Mouse (Mus musculus) forebrain, postnatal 0 days (tissue): ENCODE results near the gene Spata31d1d. TPM values are rescaled to one million over a fixed set of nuclear protein-coding genes. Genes with fewer than 3 reads are reported as not detected.

Source experiments
- ATAC-seq: fragments of 200-750 bp; cut with Nextera tagmentation; 2 replicates; pipeline ENCODE4 v1.8.0; 2017; ENCODE audit warnings: mild to moderate bottlenecking, moderate library complexity
- DNase-seq: peaks from one replicate; pipeline ENCODE4 v3.0.0-alpha.2; 2015
- H3K27ac ChIP-seq: fragments of 300-500 bp; sonication (generic); 2 replicates; pipeline ENCODE4 v1.5.1; 2014; ENCODE audit warnings: low read depth, mild to moderate bottlenecking, antibody characterized with exemption, low read length, moderate library complexity, mixed read lengths
- H3K27me3 ChIP-seq: fragments of 300-500 bp; sonication (generic); 2 replicates; pipeline ENCODE4 v1.6.1; 2014; ENCODE audit warnings: mild to moderate bottlenecking, low read length, mixed read lengths; ENCODE audit not compliant: insufficient read depth
- H3K36me3 ChIP-seq: fragments of 300-500 bp; sonication (generic); 2 replicates; pipeline ENCODE4 v1.6.1; 2014; ENCODE audit warnings: mild to moderate bottlenecking, moderate library complexity; ENCODE audit not compliant: insufficient read depth
- H3K4me1 ChIP-seq: fragments of 300-500 bp; sonication (generic); 2 replicates; pipeline ENCODE4 v1.6.1; 2014; ENCODE audit warnings: antibody characterized with exemption; ENCODE audit not compliant: insufficient read depth
- H3K4me2 ChIP-seq: fragments of 300-500 bp; sonication (generic); 2 replicates; pipeline ENCODE4 v1.6.1; 2014; ENCODE audit warnings: low read depth, mild to moderate bottlenecking, moderate library complexity
- H3K4me3 ChIP-seq: fragments of 300-500 bp; sonication (generic); 2 replicates; pipeline ENCODE4 v1.5.1; 2014; ENCODE audit warnings: low read depth, low read length, mixed read lengths
- H3K9ac ChIP-seq: fragments of 300-500 bp; sonication (generic); 2 replicates; pipeline ENCODE4 v1.6.1; 2014; ENCODE audit warnings: mild to moderate bottlenecking
- H3K9me3 ChIP-seq: fragments of 300-500 bp; sonication (generic); 2 replicates; pipeline ENCODE4 v1.6.1; 2016; ENCODE audit warnings: low read length
- CTCF ChIP-seq: sonication (generic); IDR thresholded peaks from 2 replicates; pipeline ENCODE4 v1.5.1; 2016; ENCODE audit warnings: antibody characterized with exemption, control low read depth, low read depth
- WGBS: fragments of 180-500 bp; shearing (Covaris S2); extraction: QIAGEN DNeasy Blood & Tissue Kit; methylation state at CpG from one replicate; pipeline ENCODE4 v1.1.7; 2014; 5-methylcytosine and 5-hydroxymethylcytosine counted together
- polyA plus RNA-seq: library from polyadenylated mRNA; unstranded; fragments of >200 nt; fragmentation: Nextera tagmentation; extraction: Ambion mirVana; gene quantifications from 2 replicates; pipeline ENCODE4 v1.2.1, GENCODE M21; 2015
- total RNA-seq: library from RNA; depleted of rRNA; stranded (reverse); fragments of >200 nt; gene quantifications from 2 replicates; pipeline ENCODE4 v1.2.3, GENCODE M21; 2014

Gene Spata31d1d
- total and polyA plus RNA-seq, 2 experiments from 2014 or later: not detected

GRCm38 (mm10) chr13:59746711-59747110, 15.2 kb upstream of the Spata31d1d start, which contains the start of gene 1700014D04Rik:
TSS of gene 1700014D04Rik (minus strand) at chr13:59746752.
- Histone ChIP-seq H3K27me3 (no peaks in the 10 kb centered on the region), H3K9ac (no peak within 1 kb of the TSS), H3K36me3 (no peaks in the 10 kb centered on the region), H3K4me3 (no peak within 1 kb of the TSS), H3K4me2 (no peak within 1 kb of the TSS), H3K4me1 (no peaks in the 10 kb centered on the region), H3K27ac (no peak within 1 kb of the TSS), H3K9me3 (no peaks in the 10 kb centered on the region)
- peak; percentile 51 for ATAC-seq
- 73% methylated on average over 9 of the region's 9 CpGs for WGBS
- DNase-seq: no peak
- no peak for TF ChIP-seq CTCF

GRCm38 (mm10) chr13:59746164-59746563, 14.6 kb upstream of the Spata31d1d start:
- no peak for TF ChIP-seq CTCF
- no peak for DNase-seq

DNA sequence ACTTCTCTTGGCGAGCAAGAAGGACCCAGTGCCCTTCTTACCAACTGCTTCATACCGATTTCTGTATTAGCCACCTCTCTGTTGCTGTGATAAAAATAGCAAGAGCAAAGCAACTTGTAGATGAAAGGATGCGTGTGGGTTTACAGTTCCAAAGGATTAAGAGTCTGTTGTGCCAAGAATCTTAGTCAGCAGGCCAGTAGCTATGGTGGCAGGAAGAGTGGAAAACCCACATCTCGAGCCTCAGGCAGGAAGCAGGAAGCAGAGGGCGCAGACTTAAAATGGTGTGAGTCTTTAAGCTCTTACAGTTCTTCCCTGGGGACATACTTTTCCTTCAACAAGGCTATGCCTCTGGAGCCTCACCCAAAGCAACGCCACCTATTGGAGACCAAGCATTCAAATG, 13.9 kb upstream of the Spata31d1d start:
- no peak overlapping the region for H3K27ac ChIP-seq
- no peak for TF ChIP-seq CTCF
- H3K36me3 ChIP-seq: no peaks in the 10 kb centered on the region
- H3K9ac ChIP-seq: no peak overlapping the region
- no peak overlapping the region for H3K4me3 ChIP-seq
- H3K9me3 ChIP-seq: no peaks in the 10 kb centered on the region
- DNase-seq (no peak), ATAC-seq (no peak)
- 81% methylated on average over 6 of the region's 6 CpGs for WGBS
- H3K27me3 ChIP-seq: no peaks in the 10 kb centered on the region
- no peak overlapping the region for H3K4me2 ChIP-seq
- H3K4me1 ChIP-seq: no peaks in the 10 kb centered on the region

More at GRCm38 (mm10) chr13:59746164-59746563, 14.6 kb upstream of the Spata31d1d start:
- H3K27ac ChIP-seq: no peak overlapping the region
- H3K27me3 ChIP-seq: no peaks in the 10 kb centered on the region
- ATAC-seq: no peak
- no peaks in the 10 kb centered on the region for H3K36me3 ChIP-seq
- H3K4me2 ChIP-seq: no peak overlapping the region
- no peak overlapping the region for H3K4me3 ChIP-seq
- WGBS: 75% methylated on average over 6 of the region's 6 CpGs
- H3K9me3 ChIP-seq: no peaks in the 10 kb centered on the region
- H3K4me1 ChIP-seq: no peaks in the 10 kb centered on the region
- H3K9ac ChIP-seq: no peak overlapping the region

DNA sequence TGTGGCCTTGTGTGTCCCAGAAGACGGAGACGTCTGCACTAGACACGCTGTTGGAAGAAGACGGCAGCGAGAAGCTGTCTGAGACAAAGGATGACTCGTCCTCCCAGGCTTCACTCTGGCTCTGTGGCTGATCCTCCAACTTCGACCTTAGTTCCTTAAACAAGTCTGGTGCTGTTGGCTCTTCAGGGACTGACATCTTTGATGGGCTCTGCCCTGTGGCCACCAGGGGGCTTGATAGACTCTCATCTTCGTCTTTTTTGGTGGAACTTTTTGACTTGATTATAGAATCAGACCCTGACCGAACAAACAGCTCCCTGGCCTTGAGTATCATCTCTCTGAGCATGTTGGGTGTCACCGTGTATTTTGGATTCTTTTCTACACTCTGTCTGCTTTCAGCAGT, 10.1 kb upstream of the Spata31d1d start:
- H3K4me3 ChIP-seq: no peak overlapping the region
- 77% methylated on average over 10 of the region's 10 CpGs for WGBS

DNA sequence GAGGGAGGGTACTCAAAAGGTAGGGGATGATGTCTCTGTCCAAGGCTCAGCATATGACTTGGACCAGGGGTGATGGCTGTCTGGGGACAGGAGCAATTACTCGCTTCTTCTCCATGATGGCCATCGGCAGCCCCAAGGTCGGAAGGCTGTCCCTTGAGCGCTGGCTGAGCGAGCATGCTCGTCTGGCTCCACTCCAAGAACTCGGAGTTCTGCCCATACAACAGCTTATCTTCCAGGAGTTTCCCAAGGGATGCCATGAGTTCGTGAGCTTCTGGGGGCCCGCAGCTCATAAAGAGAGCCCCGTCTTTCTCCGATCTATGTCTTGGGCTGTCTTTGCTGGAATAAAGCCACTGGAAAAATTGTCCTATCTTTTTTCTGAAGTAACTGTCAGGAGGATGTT, 9.5 kb upstream of the Spata31d1d start:
- DNase-seq: no peak
- Histone ChIP-seq H3K9ac (no peak overlapping the region), H3K4me3 (no peak overlapping the region), H3K36me3 (no peaks in the 10 kb centered on the region), H3K4me1 (no peaks in the 10 kb centered on the region), H3K27me3 (no peaks in the 10 kb centered on the region), H3K27ac (no peak overlapping the region), H3K9me3 (no peaks in the 10 kb centered on the region), H3K4me2 (no peak overlapping the region)
- no peak for ATAC-seq
- 91% methylated on average over 11 of the region's 11 CpGs for WGBS
- TF ChIP-seq CTCF: no peak

More for the DNA sequence above, 10.1 kb upstream of the Spata31d1d start:
- no peaks in the 10 kb centered on the region for H3K9me3 ChIP-seq
- no peak for ATAC-seq
- no peaks in the 10 kb centered on the region for H3K27me3 ChIP-seq
- peak; percentile 31 for TF ChIP-seq CTCF
- DNase-seq: no peak
- no peak overlapping the region for H3K27ac ChIP-seq
- H3K4me1 ChIP-seq: no peaks in the 10 kb centered on the region
- H3K4me2 ChIP-seq: no peak overlapping the region
- no peaks in the 10 kb centered on the region for H3K36me3 ChIP-seq
- H3K9ac ChIP-seq: no peak overlapping the region

DNA sequence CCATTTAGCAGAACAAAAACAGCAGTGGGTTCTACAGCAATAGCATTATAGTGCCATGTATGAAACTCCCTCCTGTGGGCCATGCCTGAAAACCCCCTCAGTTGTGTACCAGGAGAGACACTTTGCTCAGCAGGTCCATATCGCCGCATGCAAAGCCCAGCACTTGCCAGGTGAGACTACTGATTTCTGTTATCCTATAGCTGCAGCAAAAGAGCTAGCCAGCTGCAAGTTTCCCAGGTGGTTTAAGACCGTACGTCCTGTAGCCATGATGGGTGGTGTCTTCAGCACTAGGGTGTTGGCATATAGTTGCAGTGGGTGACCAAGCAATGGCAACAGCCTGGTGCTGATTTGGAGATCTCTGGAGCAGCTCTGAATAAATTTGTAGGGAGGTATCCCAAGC, 7.8 kb upstream of the Spata31d1d start:
- DNase-seq (no peak), ATAC-seq (no peak)
- Histone ChIP-seq H3K4me3 (no peak overlapping the region), H3K9ac (no peak overlapping the region), H3K36me3 (no peaks in the 10 kb centered on the region), H3K4me1 (no peaks in the 10 kb centered on the region), H3K27ac (no peak overlapping the region), H3K4me2 (no peak overlapping the region), H3K9me3 (no peaks in the 10 kb centered on the region), H3K27me3 (no peaks in the 10 kb centered on the region)
- TF ChIP-seq CTCF: no peak
- 90% methylated on average over 4 of the region's 4 CpGs for WGBS

- 84% methylated on average over 2 of the region's 2 CpGs for WGBS
- H3K27ac ChIP-seq: no peak overlapping the region
- H3K9ac ChIP-seq: no peak overlapping the region
- no peaks in the 10 kb centered on the region for H3K27me3 ChIP-seq
- H3K4me3 ChIP-seq: no peak overlapping the region
- ATAC-seq (no peak), DNase-seq (no peak)
- H3K4me2 ChIP-seq: no peak overlapping the region
- no peaks in the 10 kb centered on the region for H3K9me3 ChIP-seq
- no peaks in the 10 kb centered on the region for H3K36me3 ChIP-seq
- TF ChIP-seq CTCF: no peak
- no peaks in the 10 kb centered on the region for H3K4me1 ChIP-seq
Observed at GRCm38 (mm10) chr13:59738455-59738854, 6.9 kb upstream of the Spata31d1d start.
